Mouse (Mus musculus) heart, embryonic 14.5 days (tissue): ENCODE measurements around the gene Adam15. TPM values are rescaled to one million over a fixed set of nuclear protein-coding genes. Genes with fewer than 3 reads are reported as not detected.
A peak's percentile ranks its signal among the peaks of the same experiment; 100 is the strongest.

Source experiments
- ATAC-seq: fragments of 200-750 bp; cut with Nextera tagmentation; 2 replicates; pipeline ENCODE4 v1.8.0; 2017; ENCODE audit warnings: low read depth, moderate TSS enrichment; ENCODE audit not compliant: insufficient number of reproducible peaks, insufficient read depth, low FRiP score
- H3K27ac ChIP-seq, 2 experiments: fragments of 200-500 bp in 1 of 2; fragments of 300-500 bp in 1 of 2; sonication (generic) in 1 of 2; replicated peaks in 1 of 2; 2 replicates each; pipeline ENCODE4 v1.5.1; 2012 to 2014; ENCODE audit warnings: low read depth in 2 of 2, low read length in 2 of 2, control low read depth in 1 of 2, mild to moderate bottlenecking in 1 of 2, mixed read lengths in 1 of 2; ENCODE audit not compliant: control insufficient read depth in 1 of 2, insufficient read depth in 1 of 2
- H3K27me3 ChIP-seq: fragments of 300-500 bp; sonication (generic); 2 replicates; pipeline ENCODE4 v1.6.1; 2014; ENCODE audit warnings: mild to moderate bottlenecking, low read length, control low read depth; ENCODE audit not compliant: control insufficient read depth, insufficient read depth
- H3K36me3 ChIP-seq: fragments of 300-500 bp; sonication (generic); 2 replicates; pipeline ENCODE4 v1.6.1; 2014; ENCODE audit warnings: mild to moderate bottlenecking, control low read depth, low read length, mixed read lengths; ENCODE audit not compliant: control insufficient read depth, insufficient read depth
- H3K4me1 ChIP-seq, 2 experiments: fragments of 200-500 bp in 1 of 2; fragments of 300-500 bp in 1 of 2; sonication (generic) in 1 of 2; 2 replicates each; pipeline ENCODE4 v1.6.1; 2012 to 2014; ENCODE audit warnings: low read length in 2 of 2, control low read depth in 1 of 2, mixed read lengths in 1 of 2; ENCODE audit not compliant: control insufficient read depth in 2 of 2, insufficient read depth in 2 of 2
- H3K4me2 ChIP-seq: fragments of 300-500 bp; sonication (generic); 2 replicates; pipeline ENCODE4 v1.6.1; 2014; ENCODE audit warnings: mild to moderate bottlenecking, low read length
- H3K4me3 ChIP-seq, 2 experiments: fragments of 200-500 bp in 1 of 2; fragments of 300-500 bp in 1 of 2; sonication (generic) in 1 of 2; 2 replicates each; pipeline ENCODE4 v1.5.1; 2012 to 2014; ENCODE audit warnings: low read length in 2 of 2, mild to moderate bottlenecking in 2 of 2, control low read depth in 1 of 2, low read depth in 1 of 2, moderate library complexity in 1 of 2; ENCODE audit not compliant: control insufficient read depth in 1 of 2, insufficient read depth in 1 of 2
- H3K9ac ChIP-seq: fragments of 300-500 bp; sonication (generic); 2 replicates; pipeline ENCODE4 v1.6.1; 2014; ENCODE audit warnings: mild to moderate bottlenecking, low read length
- H3K9me3 ChIP-seq: fragments of 300-500 bp; sonication (generic); 2 replicates; pipeline ENCODE4 v1.6.1; 2016; ENCODE audit warnings: low read length, control low read depth; ENCODE audit not compliant: control insufficient read depth
- WGBS: fragments of 180-500 bp; shearing (Covaris S2); extraction: QIAGEN DNeasy Blood & Tissue Kit; methylation state at CpG from one replicate; pipeline ENCODE4 v1.1.7; 2014; 5-methylcytosine and 5-hydroxymethylcytosine counted together
- polyA plus RNA-seq: library from polyadenylated mRNA; unstranded; fragments of >200 nt; fragmentation: Nextera tagmentation; extraction: Ambion mirVana; gene quantifications from 2 replicates; pipeline ENCODE4 v1.2.1, GENCODE M21; 2014

Gene Adam15
- 31.0 and 38.6 TPM in 2 replicates for polyA plus RNA-seq

DNA sequence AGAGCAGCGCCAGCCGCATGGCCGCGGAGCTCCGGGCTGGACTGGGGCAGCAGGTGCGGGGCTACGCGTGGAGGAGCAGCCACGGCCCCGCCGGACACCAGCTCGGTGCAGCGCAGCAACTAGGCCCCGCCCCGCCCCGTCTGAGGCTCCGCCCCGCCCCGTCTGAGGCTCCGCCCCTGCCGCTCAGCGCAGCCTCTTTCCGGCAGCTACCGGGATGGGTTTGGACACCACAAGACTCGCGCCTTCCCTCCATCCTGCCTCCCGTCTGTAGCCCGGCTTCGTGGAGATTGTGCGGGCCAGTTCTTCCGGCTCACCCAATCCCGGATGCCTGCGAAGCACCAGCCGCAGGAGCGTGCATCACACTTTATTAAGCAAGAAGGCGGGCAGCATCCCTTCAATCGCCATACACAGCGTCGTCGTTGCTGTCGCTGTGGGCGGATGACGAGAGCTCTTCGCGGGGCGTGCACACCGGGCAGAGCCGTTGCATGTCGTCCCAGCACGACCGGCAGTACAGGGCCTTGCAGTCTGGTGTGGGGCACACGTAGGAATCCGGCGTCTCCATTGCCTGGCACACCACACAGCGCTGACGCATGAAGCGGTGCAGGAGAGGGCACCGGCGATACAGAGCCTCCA, at the start of gene Adam15:
TSS of gene Adam15 (minus strand) at position 128 of the 633 bp plus-strand sequence.
- Histone ChIP-seq H3K4me1 (peaks cover 5 to 16% of the 10 kb centered on the region in 2 experiments; a peak in 2 of 4 replicates), H3K36me3 (0 out of 2 replicates have a peak, but pooled peaks cover 6% of the 10 kb centered on the region), H3K4me2 (peak within 1 kb of the TSS; percentile 93), H3K9ac (peak within 1 kb of the TSS; percentile 71), H3K27ac (peak within 1 kb of the TSS; percentile 50 to 68), H3K9me3 (no peaks in the 10 kb centered on the region), H3K27me3 (peaks cover 32% of the 10 kb centered on the region), H3K4me3 (peak within 1 kb of the TSS; percentile 64 to 72)
- ATAC-seq: peak; percentile 83
- WGBS: under 1% methylated on average over 59 of the region's 59 CpGs

DNA sequence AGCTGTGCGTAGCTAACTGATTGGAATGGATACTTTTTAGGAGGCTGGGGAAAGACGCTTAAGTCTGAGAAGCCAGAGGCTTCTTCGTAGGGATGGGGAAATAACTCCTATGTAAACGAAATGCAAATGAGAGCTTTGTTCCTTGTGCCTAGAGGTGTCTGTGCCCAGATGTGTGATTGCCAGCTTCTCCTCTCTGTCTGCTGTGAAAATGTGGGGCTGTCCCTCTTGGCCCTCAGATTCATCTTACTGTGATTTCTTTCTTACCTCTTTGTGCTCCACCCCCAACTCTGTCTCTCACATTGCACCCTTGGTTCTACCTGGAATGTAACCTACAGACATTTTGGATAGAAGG, 46.8 kb upstream of the Adam15 start:
- peak overlapping the region; percentile 93 for H3K4me2 ChIP-seq
- no peak for ATAC-seq
- peaks cover 13% of the 10 kb centered on the region for H3K36me3 ChIP-seq
- peaks cover 12 to 18% of the 10 kb centered on the region in 2 experiments for H3K4me1 ChIP-seq
- H3K27me3 ChIP-seq: no peaks in the 10 kb centered on the region
- WGBS: 0% methylated on average over 4 of the region's 4 CpGs
- peak overlapping the region; percentile 67 for H3K9ac ChIP-seq
- peak overlapping the region; percentile 58 to 62 for H3K4me3 ChIP-seq
- H3K27ac ChIP-seq: peak overlapping the region; percentile 42 to 86
- H3K9me3 ChIP-seq: no peaks in the 10 kb centered on the region

DNA sequence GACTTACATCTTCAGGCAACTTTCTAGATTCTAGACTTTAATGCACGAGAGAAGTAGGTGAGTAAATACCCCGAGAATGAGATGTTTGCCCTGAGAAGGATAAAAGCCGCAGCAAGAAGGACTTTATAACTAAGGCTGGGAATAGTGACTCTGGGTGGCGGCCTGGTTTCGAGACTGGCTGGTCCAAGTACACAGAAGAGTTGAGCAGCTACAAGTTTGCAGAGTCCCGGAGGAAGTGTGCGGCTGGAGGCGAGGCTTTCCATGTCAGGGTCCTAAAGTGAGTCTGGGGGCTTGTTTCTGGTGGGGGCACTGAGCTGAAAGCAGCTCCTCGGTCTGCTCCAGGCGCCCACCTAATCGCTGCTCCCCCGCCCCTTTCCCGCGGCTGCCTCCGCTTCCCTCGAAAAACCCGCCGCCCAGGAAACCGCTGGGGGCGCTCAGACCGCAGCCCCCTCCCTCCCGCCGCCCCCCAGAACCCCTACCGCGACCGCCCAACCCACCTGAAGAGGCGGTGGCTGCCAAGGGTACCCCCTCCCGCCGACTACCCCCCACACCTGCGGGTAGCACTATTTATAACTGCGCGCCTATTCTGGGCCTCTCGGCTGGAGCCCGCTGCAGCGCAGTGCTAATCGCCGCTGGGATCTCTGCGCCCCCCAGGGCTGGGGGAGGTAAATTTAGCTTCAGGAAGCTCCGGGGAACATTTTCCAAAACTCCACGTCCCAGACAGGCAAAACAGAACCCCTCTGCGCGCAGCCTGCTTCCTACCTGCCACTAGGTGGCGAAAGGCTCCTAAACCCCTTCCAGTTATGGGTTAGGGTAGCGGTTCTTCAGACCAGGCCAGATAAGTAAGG, 46.2 kb upstream of the Adam15 start:
- peaks cover 7% of the 10 kb centered on the region; the same call in 1 of the 2 replicates for H3K36me3 ChIP-seq
- H3K9ac ChIP-seq: peak overlapping the region; percentile 67
- ATAC-seq: no peak
- peak overlapping the region; percentile 58 to 62 for H3K4me3 ChIP-seq
- no peaks in the 10 kb centered on the region for H3K9me3 ChIP-seq
- no peaks in the 10 kb centered on the region for H3K27me3 ChIP-seq
- H3K4me1 ChIP-seq: peaks cover 14 to 23% of the 10 kb centered on the region in 2 experiments
- WGBS: under 1% methylated on average over 44 of the region's 44 CpGs
- H3K4me2 ChIP-seq: peak overlapping the region; percentile 93
- H3K27ac ChIP-seq: peak overlapping the region; percentile 73 to 86

DNA sequence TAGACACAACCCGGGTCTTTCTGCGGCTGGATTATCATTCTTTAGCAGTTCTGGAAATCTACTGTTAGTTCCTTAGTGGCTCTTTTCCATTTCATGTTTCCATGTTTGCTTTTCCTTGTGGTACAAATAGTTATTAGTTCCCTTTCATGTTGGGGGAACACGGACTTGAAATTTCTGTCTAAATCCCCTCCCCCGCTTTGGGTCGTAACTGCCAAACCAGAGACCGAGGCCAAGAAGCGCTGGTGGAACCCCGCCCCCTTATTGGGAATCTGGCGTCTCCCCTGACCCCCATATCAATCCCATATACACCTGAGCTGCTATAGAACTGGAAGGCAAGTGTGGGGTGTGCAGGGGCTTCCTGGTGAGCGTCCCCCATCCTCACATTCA, 45.6 kb upstream of the Adam15 start:
- Histone ChIP-seq H3K4me3 (peak overlapping the region; percentile 58 to 62), H3K9ac (peak overlapping the region; percentile 67), H3K27ac (peak overlapping the region; percentile 73 to 86), H3K9me3 (no peaks in the 10 kb centered on the region), H3K4me1 (peaks cover 18 to 30% of the 10 kb centered on the region in 2 experiments), H3K4me2 (peak overlapping the region; percentile 93), H3K36me3 (peaks cover 6% of the 10 kb centered on the region; the same call in 1 of the 2 replicates), H3K27me3 (no peaks in the 10 kb centered on the region)
- ATAC-seq: no peak
- 4% methylated on average over 10 of the region's 10 CpGs for WGBS

DNA sequence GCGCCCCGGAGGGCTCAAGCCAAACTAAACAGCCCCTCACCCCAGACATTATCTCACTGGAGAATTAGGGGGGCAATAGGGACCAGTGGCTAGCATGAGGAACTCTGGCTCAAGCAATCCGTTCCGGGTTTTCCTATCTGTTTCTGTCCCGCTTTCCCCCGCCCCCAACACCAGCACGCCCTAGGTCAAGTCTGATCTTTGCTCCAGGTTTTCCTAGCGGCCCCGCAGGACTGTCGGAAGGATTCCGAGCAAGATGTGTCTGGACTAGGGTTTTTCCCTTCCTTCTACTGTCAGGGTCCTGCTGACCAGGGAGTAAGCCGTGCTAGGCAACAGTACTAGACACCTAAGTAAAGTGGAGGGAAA, 45.1 kb upstream of the Adam15 start:
- Histone ChIP-seq H3K4me1 (peaks cover 22 to 33% of the 10 kb centered on the region in 2 experiments), H3K9me3 (no peaks in the 10 kb centered on the region), H3K4me2 (peak overlapping the region; percentile 93), H3K4me3 (peak overlapping the region; percentile 58 to 62), H3K9ac (peak overlapping the region; percentile 67), H3K27me3 (no peaks in the 10 kb centered on the region), H3K36me3 (peaks cover 2% of the 10 kb centered on the region; the same call in 1 of the 2 replicates), H3K27ac (peak overlapping the region; percentile 73 to 86)
- under 1% methylated on average over 12 of the region's 12 CpGs for WGBS
- peak; percentile 10 for ATAC-seq

DNA sequence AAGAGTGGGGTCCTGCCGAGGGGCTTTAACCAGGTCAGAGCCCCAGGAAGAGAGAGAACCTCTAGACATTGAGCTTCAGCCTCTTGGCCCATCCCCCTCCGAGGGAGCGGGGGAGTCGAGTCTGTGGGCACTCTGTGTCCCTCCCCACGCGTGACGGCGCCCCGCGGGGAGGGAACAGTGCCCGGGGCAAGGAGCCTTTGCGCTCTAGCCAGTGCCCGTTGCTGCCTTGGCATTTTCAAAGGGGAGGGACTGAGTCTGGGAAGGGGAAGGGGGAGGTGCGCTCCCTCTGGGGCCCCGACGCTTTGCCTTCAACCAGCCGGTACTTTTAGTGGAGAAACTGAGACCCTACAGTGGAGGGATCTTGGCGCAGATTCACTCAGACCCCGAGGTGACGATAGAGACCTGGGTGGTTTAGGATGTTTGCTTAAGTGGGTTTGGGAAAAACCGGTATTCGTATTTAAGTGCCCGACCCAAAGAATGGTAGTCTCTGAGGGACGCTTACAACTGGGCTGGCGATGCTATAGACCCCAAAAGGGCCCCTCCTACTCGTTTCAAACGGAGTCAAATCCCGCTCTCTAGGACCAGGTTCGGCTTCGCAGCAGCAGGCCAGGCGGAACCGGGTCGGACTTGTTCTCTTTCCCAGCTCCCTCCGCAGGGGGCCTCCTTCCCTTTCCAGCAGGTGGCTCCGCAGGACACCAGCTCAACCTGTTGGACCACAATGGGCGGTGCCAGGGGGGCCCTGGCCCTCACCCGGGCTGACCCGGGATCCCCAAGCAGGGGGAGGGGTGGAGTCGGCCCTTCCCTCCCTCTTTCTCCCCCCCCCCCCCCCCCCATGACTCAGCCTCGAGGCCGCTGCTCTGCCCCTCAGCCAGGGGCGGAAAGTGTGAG, 44.5 kb upstream of the Adam15 start, which contains the start of gene Zbtb7b:
TSS of gene Zbtb7b (minus strand) at position 771 of the 888 bp plus-strand sequence.
- Histone ChIP-seq H3K36me3 (no peaks in the 10 kb centered on the region), H3K4me2 (peak within 1 kb of the TSS; percentile 93), H3K9me3 (no peaks in the 10 kb centered on the region), H3K4me3 (peak within 1 kb of the TSS; percentile 58 to 62), H3K9ac (peak within 1 kb of the TSS; percentile 67), H3K4me1 (peaks cover 22 to 37% of the 10 kb centered on the region in 2 experiments), H3K27ac (peak within 1 kb of the TSS; percentile 78 to 86), H3K27me3 (no peaks in the 10 kb centered on the region)
- under 1% methylated on average over 40 of the region's 42 CpGs for WGBS
- ATAC-seq: peak; percentile 35

DNA sequence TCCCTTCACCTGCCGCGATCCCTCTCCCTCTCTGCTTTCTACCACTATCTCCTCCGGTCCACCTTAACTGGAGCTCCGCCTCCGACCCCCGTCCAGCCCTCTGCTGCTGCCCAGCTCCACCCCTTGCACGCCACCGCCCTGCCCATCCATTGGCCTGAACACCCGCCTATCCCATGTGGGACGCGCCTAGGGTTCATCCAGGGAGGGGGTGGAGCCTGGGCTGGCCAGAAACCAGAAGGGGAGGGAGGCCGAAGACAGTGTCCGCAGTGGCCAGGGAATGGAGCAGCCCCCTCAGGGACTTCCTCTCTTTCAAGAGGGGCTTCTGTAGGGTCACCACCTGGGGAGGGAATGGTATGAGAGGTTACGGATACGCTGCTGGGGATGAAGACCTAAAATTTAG, 43.8 kb upstream of the Adam15 start:
- Histone ChIP-seq H3K9ac (peak overlapping the region; percentile 67), H3K4me3 (peak overlapping the region; percentile 58 to 62), H3K36me3 (no peaks in the 10 kb centered on the region), H3K9me3 (no peaks in the 10 kb centered on the region), H3K27ac (peak overlapping the region; percentile 78 to 86), H3K4me2 (peak overlapping the region; percentile 93), H3K27me3 (no peaks in the 10 kb centered on the region), H3K4me1 (peaks cover 22 to 37% of the 10 kb centered on the region in 2 experiments)
- peak; percentile 94 for ATAC-seq
- WGBS: under 1% methylated on average over 15 of the region's 15 CpGs
